Mouse (Mus musculus) heart, adult 2 months (tissue): ENCODE measurements around the gene Shisa5.

Source experiments
- CTCF ChIP-seq: fragments of 200-600 bp; IDR thresholded peaks from 2 replicates; pipeline ENCODE4 v1.8.1; 2022; ENCODE audit warnings: antibody characterized with exemption, mild to moderate bottlenecking, moderate library complexity
- EP300 ChIP-seq: fragments of 200-500 bp; IDR thresholded peaks from 2 replicates; pipeline ENCODE4 v1.6.1; 2011; ENCODE audit warnings: low read depth, low read length, control low read depth; ENCODE audit not compliant: insufficient read depth
- POLR2A ChIP-seq: fragments of 200-500 bp; IDR thresholded peaks from 2 replicates; pipeline ENCODE4 v1.6.1; 2011; ENCODE audit warnings: mild to moderate bottlenecking, low read depth, low read length, control low read depth; ENCODE audit not compliant: insufficient read depth

GRCm38 (mm10) chr9:109021428-109021827, 16.9 kb upstream of the Shisa5 start:
- TF ChIP-seq EP300: no peak
- no peak for TF ChIP-seq CTCF
- TF ChIP-seq POLR2A: no peak
